Mouse (Mus musculus) ES-E14 (cell line): ENCODE measurements at regions not wholly inside any gene's neighbourhood (a gene's known extent, or its start where the extent isn't known, plus 50 kb on each side); places are given as distances from the start of the nearest gene placed in this dataset.

ENCODE experiments used
- DNase-seq: peaks from one replicate; pipeline ENCODE4 v3.0.0-alpha.2; 2013; ENCODE audit warnings: low read depth, low spot score
- H3K27ac ChIP-seq: 2 replicates; pipeline ENCODE4 v1.5.1; 2012; ENCODE audit warnings: low read depth, mild to moderate bottlenecking, low read length, moderate library complexity, mixed read lengths; ENCODE audit not compliant: poor library complexity, insufficient read depth, severe bottlenecking
- H3K36me3 ChIP-seq: 2 replicates; pipeline ENCODE4 v1.6.1; 2012; ENCODE audit warnings: mild to moderate bottlenecking, low read length, moderate library complexity, mixed read lengths; ENCODE audit not compliant: control insufficient read depth, poor library complexity, insufficient read depth, severe bottlenecking
- H3K4me1 ChIP-seq, 2 experiments: fragments of 150-350 bp in 1 of 2; sonication (generic) in 1 of 2; 2 replicates each; pipeline ENCODE4 v1.6.1; 2012; ENCODE audit warnings: low read length in 2 of 2, mild to moderate bottlenecking in 1 of 2, mixed read lengths in 1 of 2; ENCODE audit not compliant: control insufficient read depth in 2 of 2, insufficient read depth in 2 of 2, poor library complexity in 1 of 2
- H3K4me3 ChIP-seq, 2 experiments: fragments of 150-350 bp in 1 of 2; sonication (generic) in 1 of 2; 2 replicates each; pipeline ENCODE4 v1.5.1; 2012; ENCODE audit warnings: low read length in 2 of 2, low read depth in 1 of 2, mild to moderate bottlenecking in 1 of 2, mixed read lengths in 1 of 2; ENCODE audit not compliant: insufficient read depth in 1 of 2, poor library complexity in 1 of 2, severe bottlenecking in 1 of 2
- H3K9ac ChIP-seq: 2 replicates; pipeline ENCODE4 v1.6.1; 2012; ENCODE audit warnings: low read depth, mild to moderate bottlenecking, low read length, mixed read lengths; ENCODE audit not compliant: poor library complexity, insufficient read depth, severe bottlenecking
- H3K9me3 ChIP-seq: fragments of 150-350 bp; sonication (generic); 2 replicates; pipeline ENCODE4 v1.6.1; 2012; ENCODE audit warnings: low read depth, mild to moderate bottlenecking, low read length; ENCODE audit not compliant: control insufficient read depth, insufficient read depth
- HCFC1 ChIP-seq: IDR thresholded peaks from 2 replicates; pipeline ENCODE4 v1.6.1; 2012; ENCODE audit warnings: low read length, inconsistent platforms, borderline replicate concordance; ENCODE audit not compliant: insufficient read depth
- MAFK ChIP-seq: IDR thresholded peaks from 2 replicates; pipeline ENCODE4 v1.6.1; 2014; ENCODE audit warnings: mild to moderate bottlenecking, low read depth, low read length, inconsistent platforms; ENCODE audit not compliant: insufficient read depth
- in situ Hi-C, 2 experiments: fragments of 600-800 bp; cut with MboI; formaldehyde crosslinking; loops; one replicate each; pipeline ENCODE4 v1.15.1; 2025; ENCODE audit warnings: low sequenced_read_pairs in 2 of 2, inconsistent platforms in 1 of 2; ENCODE audit not compliant: unreplicated experiment in 2 of 2

DNA sequence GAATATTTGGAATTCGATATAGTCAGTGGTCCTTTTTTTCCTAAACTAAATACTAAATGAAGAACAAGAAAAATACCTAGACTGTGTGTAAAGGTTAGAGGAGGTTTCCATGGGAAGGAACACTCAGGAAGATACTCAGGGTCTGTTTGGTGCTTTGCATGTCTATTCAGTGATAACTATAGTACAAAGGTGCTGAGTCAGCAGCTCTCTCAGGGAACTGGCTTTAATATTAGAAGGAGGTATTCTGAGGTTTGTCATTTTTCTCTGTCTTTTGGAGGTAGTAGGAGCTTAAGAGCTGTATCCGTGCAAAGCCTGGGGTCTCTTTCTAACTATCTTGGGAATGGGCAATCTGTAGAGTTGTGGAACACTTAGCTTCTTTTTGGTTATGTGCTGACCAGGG lies 211.3 kb upstream of the Il1rapl2 start:
- no peak for TF ChIP-seq HCFC1
- peak; percentile 78 for TF ChIP-seq MAFK
- Histone ChIP-seq H3K4me1 (no peaks in the 10 kb centered on the region), H3K9me3 (no peaks in the 10 kb centered on the region), H3K9ac (no peak overlapping the region), H3K36me3 (no peaks in the 10 kb centered on the region), H3K27ac (no peak overlapping the region), H3K4me3 (no peak overlapping the region)
- in situ Hi-C loops = no loop called here
- no peak for DNase-seq
